Mouse (Mus musculus) layer of hippocampus, postnatal 10 days (tissue): ENCODE results near the gene Zbtb20. TPM values are rescaled to one million over a fixed set of nuclear protein-coding genes. Genes with fewer than 3 reads are reported as not detected.
"Not testable (repeated sequence)": the region's sequence is repeated elsewhere in the genome, so short reads cannot be mapped to it uniquely, and the experiment has no call there.

Experiments used
- DNase-seq, 2 experiments: peaks; one replicate each; pipeline ENCODE4 v3.0.0; 2021; ENCODE audit warnings: low spot score in 2 of 2
- total RNA-seq, 2 experiments: library from RNA; stranded (reverse); gene quantifications; 2 replicates each; pipeline ENCODE4 v1.2.3; 2021

The Zbtb20 gene
- total RNA-seq, 2 experiments from 2014 or later: 310 to 333 TPM

DNA sequence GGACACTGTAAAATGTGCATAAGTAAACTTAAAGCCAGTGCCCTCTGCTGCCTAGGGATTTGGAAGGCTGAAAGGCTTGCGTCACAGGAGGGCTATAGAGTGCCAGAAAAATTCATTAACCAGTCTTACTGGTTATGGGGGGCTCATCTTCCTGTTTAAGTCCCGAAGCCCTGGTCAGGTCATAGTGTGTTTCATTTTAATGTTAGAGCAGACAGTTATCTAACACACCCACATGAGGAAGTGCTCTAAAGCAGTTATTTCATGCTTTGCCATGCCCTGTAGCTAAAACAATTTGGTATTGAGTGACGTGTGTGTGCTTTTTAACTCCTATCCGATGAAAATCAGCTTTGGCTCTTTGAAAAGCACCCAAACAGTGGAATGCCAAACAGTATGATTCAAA lies 34.3 kb downstream of the Zbtb20 start:
- DNase-seq: peak in 1 of 2 experiments; percentile 41

DNA sequence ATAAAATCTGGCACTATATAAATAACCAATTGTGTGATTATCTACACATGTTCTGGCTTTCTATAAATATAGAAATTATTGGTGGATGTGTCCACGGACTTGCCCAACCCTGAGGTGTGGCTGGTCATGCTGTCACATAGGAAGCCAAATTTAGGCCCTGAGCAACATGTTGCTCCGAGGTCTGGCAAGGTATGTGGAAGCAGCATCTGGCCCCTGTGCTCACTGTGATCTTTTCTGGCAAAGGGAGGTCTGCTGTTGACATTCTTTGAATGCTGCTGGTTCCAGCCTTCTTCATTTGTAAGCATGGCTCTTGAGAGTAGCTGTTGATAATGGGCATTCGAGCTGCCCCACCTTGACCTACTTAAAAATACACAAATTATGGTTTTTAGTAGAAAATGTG lies 35.0 kb downstream of the Zbtb20 start:
- peak in 1 of 2 experiments; percentile 45 for DNase-seq

GRCm38 (mm10) chr16:42911326-42911725 lies 35.6 kb downstream of the Zbtb20 start:
- no peak for DNase-seq

DNA sequence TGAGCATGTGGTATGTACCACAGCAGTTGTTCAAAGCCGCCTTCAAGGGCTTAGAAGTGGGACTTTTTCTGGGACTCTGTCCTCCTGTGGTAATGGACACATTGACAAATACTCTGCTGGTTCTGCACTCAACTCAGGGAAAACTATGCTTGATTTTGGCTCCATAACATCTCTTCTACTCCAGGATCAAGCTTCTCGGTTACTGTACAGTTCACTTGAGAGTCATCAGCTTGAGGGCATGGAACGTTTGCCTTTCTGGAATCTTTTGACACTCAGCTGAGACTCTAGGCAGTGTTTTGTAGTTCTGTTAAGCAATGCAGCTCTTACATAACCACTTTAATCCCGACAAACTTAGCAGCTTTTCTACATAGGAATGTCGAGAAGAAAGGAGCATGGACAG lies 36.1 kb downstream of the Zbtb20 start:
- no peak for DNase-seq

DNA sequence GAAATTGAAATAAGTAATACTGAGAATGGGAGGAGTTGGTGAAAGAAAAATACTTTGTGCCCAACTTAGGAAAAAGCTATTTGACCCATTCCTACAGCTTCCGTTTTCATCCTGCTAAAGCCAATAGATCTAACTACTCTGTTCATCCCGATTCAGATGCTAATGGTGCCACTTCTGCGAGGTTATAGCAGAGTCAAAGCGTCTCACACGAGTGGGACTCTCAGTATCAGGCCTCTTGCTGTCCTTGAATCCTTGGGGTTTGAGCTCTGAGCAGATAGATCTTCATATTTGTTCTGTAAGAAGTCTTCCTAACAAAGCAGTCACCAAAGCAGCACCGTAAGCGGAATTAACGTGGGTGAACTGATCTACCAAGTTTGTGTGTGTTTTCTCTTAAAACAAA lies 37.6 kb downstream of the Zbtb20 start:
- DNase-seq: no peak

GRCm38 (mm10) chr16:42914457-42915085 lies 38.9 kb downstream of the Zbtb20 start:
- peak; percentile 77 to 80 for DNase-seq

DNA sequence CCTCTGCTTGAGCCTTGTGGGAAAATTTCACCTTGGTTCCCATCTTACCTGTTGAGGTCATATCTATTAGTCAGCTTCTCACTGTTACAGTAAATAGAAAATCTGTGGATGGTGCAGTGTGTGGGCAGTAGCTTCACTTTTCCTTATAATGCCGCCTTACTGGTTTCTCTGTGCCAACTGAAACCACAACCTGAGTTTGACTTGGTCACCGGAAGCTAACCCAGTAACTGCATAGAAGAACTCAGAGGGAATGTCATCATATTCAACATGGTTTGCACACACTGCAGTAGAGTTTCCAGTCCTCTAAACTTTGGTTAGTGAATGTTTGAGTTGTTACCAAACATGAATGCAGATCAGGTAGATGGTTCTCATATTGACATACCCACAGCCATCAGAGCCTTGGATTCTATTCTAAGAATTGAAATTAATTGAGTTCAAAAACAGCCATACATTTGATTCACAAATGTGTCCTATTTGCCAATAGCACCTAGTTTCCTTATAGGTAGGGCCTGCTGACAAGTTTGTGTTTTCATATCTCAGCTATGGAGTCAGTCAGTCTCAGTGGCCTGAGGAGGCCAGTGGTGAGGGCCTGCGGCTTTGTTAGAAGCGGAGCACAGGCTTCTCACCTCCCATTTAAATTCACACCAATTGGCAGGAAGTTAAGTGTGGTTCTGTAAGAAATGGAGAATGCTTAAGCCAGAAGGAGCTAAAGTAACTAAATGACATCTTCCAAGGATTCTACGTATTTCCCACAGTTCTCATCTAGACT lies 44.5 kb downstream of the Zbtb20 start:
- DNase-seq: no peak

- DNase-seq: peak in 1 of 2 experiments; percentile 40
Measured at GRCm38 (mm10) chr16:42921436-42921835, 45.8 kb downstream of the Zbtb20 start.

GRCm38 (mm10) chr16:42938211-42938610 lies 62.5 kb downstream of the Zbtb20 start:
- no peak for DNase-seq

DNA sequence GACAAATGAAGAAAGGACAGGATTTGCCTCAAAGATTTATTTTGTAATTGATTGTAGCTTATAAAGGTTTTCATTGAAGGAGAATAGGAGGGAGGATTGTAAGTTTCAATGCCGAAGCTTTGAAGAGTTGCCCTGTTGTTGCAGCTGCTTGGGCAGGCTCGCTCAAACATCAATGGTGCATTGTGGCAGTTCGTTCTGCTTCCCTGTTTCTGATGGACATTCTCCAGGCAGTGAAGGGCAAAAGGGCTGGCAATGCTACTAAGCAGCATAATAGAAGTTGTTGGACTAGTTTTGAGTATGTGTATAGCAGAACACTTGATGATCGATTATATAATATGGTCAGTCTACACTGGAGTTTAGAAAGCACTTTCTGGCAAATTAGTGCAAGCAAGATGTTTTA lies 71.3 kb downstream of the Zbtb20 start:
- peak in 1 of 2 experiments; percentile 22 for DNase-seq

DNA sequence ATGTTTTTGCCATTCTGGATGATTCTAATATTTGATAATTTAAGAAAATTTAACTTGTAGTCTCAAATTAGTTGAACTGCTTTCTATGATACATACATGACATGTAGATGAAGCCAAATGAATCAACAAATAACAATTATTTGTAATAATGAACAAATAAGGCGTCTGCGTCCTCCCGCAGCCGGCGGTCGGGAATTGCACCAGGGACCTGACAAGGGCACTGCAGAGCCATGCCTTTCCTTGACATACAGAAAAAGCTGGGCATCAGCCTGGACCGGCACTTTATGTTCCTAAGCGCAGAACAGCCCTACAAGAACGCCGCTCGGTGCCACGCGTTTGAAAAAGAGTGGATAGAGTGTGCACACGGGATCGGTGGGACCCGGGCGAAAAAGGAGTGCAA lies 79.7 kb downstream of the Zbtb20 start:
- not testable (repeated sequence) for DNase-seq

GRCm38 (mm10) chr16:42972872-42973271 lies 97.2 kb downstream of the Zbtb20 start:
- no peak for DNase-seq

GRCm38 (mm10) chr16:42998896-42999295 lies 123.2 kb downstream of the Zbtb20 start:
- no peak for DNase-seq

DNA sequence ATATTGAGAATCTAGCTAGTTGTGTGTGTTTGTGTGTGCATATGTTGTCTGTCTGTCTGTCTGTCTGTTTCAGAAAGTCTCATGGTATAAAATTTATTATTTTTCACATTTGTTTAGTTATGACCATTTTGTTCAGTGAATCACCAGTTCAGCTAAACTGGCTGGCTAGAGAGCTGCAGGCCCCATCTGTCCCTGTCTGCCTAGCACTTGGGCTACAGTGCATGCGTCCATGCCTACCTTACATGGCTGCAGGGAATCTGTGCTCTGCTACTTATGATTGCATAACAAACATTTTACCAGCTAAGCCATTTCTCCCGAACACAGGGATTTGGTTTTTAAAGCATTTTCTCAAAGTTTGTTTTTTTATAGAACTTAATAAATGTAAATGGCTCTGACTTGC lies 150.7 kb downstream of the Zbtb20 start:
- DNase-seq: no peak

DNA sequence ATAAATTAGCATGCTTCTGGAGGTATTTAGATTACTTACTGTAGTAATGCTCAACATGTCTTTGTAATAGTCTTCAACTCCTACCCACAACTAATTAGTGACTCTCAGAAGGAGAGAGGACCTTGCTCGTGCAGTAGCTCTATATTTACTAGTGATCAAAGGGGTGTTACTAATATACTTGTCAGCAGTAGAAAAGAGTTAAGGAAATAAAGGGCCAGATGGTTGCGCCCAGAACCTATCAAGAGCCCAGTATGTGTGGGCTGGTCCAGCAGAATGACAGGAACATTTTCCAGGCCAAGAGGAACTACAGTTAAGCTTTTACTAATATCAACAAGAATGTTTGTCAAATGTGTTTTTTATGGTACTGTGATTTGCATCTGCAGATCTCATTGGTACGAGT lies 153.6 kb downstream of the Zbtb20 start:
- DNase-seq: no peak

DNA sequence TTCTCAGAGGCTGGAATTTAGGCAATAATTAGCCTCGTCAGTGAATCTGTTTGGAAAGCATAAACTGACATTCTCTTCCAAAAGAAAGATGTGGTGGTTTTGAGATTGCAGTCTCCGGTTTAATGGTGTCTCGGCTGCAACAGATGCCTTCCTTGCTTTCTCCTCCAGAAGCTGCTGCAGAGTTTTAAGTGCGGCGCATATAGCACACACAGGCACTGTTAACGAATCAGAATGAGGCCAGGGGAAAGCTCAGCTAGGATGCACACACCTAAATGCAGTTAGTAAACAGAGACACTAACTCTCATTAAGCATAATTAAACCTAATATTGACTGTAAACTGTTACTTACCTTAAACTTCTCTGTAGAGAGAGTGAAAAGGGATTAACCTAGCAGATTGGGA lies 160.0 kb downstream of the Zbtb20 start:
- no peak for DNase-seq

DNA sequence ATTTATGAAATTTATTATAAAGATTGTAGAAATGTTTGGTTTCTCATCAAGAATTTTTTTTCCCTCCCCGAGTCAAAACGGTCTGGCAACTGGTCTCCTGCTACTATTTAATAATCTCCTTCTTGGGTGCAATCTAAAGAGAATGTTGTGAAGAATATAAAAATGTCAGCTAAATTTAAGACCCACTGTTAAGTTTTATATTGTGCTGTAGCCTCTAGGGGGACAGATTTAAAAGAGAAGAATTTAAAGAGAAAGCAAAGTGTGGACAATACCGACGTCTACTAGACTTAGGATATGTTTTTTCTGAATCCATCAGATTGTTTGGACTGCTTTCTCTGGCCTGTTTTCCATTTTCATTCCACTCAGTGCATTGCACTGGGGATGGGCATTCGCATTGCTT lies 160.8 kb downstream of the Zbtb20 start:
- DNase-seq: no peak

DNA sequence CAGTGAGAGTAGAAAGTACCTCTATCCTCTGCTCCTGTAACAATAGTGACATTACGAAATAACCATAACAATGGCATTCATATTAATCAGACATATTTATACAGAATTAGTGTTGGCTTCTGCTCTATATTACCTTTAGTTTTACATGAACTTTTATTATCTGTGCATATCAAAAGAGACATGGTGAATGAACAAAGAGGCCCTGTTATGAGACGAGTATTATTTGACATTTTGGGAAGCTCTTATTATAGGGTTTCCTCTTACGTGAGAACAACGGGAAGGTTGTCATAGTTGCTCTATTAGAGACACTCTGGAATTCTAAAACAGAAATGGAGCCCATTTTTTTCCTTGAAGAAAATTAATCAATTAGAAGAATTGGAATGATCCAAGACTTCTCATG lies 161.6 kb downstream of the Zbtb20 start:
- no peak for DNase-seq

GRCm38 (mm10) chr16:43045611-43046010 lies 169.9 kb downstream of the Zbtb20 start:
- no peak for DNase-seq

DNA sequence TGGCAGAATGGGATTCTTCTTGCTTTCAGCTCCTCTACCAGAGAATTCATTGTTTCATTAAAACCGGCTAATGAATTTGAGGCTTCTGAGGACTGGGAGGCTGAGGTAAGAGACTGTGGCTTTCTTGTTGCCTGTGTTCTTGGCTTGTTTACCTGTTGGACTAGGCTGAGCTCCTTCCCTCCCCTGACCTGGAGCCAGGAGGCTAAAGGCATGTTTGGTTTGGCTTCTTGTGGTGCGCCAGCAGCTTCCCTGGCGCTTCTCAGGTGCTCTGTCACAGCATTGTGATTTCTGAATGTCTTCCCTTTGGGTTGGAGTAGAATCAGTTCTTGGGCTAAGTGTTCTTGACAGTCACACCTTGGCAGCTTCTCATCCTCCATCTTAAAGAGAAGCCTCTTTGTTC lies 171.0 kb downstream of the Zbtb20 start:
- no peak for DNase-seq

DNA sequence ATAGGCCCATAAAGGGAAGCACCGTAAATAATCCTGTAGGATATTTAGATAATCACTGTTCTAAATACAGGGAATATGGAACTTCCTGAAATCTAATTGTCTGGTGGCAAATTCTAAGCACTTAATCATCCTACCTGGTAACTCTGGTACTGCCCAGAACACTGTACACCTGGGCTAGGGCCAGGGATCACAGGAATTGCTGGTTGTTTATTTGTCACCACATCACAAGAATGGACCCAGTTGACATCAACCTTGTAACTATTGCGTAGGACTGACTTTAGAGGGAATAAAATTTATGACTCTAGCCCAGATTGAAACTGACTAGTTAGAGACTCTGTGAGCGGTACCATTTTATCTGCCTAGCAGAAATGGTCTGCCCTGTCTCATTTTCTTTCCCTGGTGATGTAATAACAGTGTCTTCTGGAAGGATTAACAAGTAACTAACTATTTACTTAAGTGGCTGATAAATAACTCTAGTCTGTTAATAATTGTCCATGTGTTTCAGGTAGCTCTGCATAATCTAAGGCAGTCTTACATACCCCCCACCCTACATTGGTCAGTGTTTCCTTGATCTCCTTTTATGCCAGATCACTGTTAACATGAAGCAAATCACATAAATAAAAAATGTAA lies 194.1 kb downstream of the Zbtb20 start:
- no peak for DNase-seq

DNA sequence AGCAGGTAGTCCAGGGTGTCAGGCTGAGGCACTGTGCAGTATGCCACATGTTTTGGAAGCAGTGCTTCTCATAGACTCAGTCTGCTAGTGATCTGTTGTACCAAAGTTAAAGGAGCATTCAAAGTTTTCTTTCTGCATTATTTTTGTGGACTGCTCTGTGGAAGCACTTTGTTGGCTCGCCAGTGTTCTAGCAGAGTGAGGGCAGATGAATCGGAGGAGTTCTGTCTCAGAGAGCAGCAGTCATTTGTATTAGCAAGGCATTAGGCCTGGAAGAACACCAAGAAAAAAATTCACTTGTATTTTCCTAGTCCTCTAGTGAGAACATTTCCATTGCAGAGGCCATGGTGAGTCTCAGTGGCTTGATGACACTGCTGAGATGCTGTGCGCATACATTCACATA lies 196.2 kb downstream of the Zbtb20 start:
- DNase-seq: peak in 1 of 2 experiments; percentile 22
